Mouse (Mus musculus) MEL (cell line): ENCODE measurements at regions not wholly inside any gene's neighbourhood (a gene's known extent, or its start where the extent isn't known, plus 50 kb on each side); places are given as distances from the start of the nearest gene placed in this dataset.

Experiments used
- DNase-seq: peaks from one replicate; pipeline ENCODE4 v3.0.0; 2011; ENCODE audit warnings: low read depth, low spot score
- H3K27ac ChIP-seq: 2 replicates; pipeline ENCODE4 v1.5.1; 2012; ENCODE audit warnings: low read depth, mild to moderate bottlenecking, control low read depth, low read length, moderate library complexity; ENCODE audit not compliant: control insufficient read depth
- H3K27me3 ChIP-seq, 2 experiments: fragments of 150-350 bp in 1 of 2; sonication (generic) in 1 of 2; 2 replicates each; pipeline ENCODE4 v1.6.1; 2012; ENCODE audit warnings: low read length in 2 of 2, mild to moderate bottlenecking in 2 of 2, improper control_type of control experiment in 1 of 2, moderate library complexity in 1 of 2; ENCODE audit not compliant: insufficient read depth in 2 of 2, control insufficient read depth in 1 of 2
- H3K36me3 ChIP-seq, 2 experiments: 2 replicates each; pipeline ENCODE4 v1.6.1; 2012 to 2014; ENCODE audit warnings: low read length in 2 of 2, improper control_type of control experiment in 1 of 2, inconsistent platforms in 1 of 2, mild to moderate bottlenecking in 1 of 2; ENCODE audit not compliant: insufficient read depth in 2 of 2, control insufficient read depth in 1 of 2
- H3K4me1 ChIP-seq, 2 experiments: fragments of 150-350 bp in 1 of 2; sonication (generic) in 1 of 2; 2 replicates each; pipeline ENCODE4 v1.6.1; 2012; ENCODE audit warnings: low read length in 2 of 2, improper control_type of control experiment in 1 of 2, mild to moderate bottlenecking in 1 of 2; ENCODE audit not compliant: insufficient read depth in 2 of 2, control insufficient read depth in 1 of 2
- H3K4me3 ChIP-seq, 2 experiments: fragments of 150-350 bp in 1 of 2; sonication (generic) in 1 of 2; 2 replicates each; pipeline ENCODE4 v1.5.1; 2012; ENCODE audit warnings: low read depth in 2 of 2, low read length in 2 of 2, mild to moderate bottlenecking in 2 of 2, moderate library complexity in 2 of 2, control low read depth in 1 of 2, improper control_type of control experiment in 1 of 2; ENCODE audit not compliant: control insufficient read depth in 1 of 2, insufficient read depth in 1 of 2
- H3K79me2 ChIP-seq: 2 replicates; pipeline ENCODE4 v1.6.1; 2012; ENCODE audit warnings: mild to moderate bottlenecking, low read length, moderate library complexity; ENCODE audit not compliant: control insufficient read depth, poor library complexity, insufficient read depth
- H3K9ac ChIP-seq: 2 replicates; pipeline ENCODE4 v1.6.1; 2012; ENCODE audit warnings: low read depth, mild to moderate bottlenecking, control low read depth, low read length, moderate library complexity; ENCODE audit not compliant: control insufficient read depth, poor library complexity, severe bottlenecking
- H3K9me3 ChIP-seq: fragments of 150-350 bp; sonication (generic); replicated peaks from 2 replicates; pipeline ENCODE4 v1.6.1; 2012; ENCODE audit warnings: mild to moderate bottlenecking, low read length, improper control_type of control experiment, moderate library complexity; ENCODE audit not compliant: insufficient read depth
- CHD1 ChIP-seq: IDR thresholded peaks from 2 replicates; pipeline ENCODE4 v1.6.1; 2012; ENCODE audit warnings: low read depth, mild to moderate bottlenecking, inconsistent platforms, low read length, improper control_type of control experiment
- CTCF ChIP-seq, 3 experiments: IDR thresholded peaks in 2 of 3; conservative IDR thresholded peaks in 1 of 3; 2 replicates each; pipeline ENCODE4 v1.5.1; 2011 to 2012; ENCODE audit warnings: low read length in 3 of 3, low read depth in 2 of 3, mild to moderate bottlenecking in 2 of 3, improper control_type of control experiment in 1 of 3, inconsistent platforms in 1 of 3, mixed read lengths in 1 of 3, moderate library complexity in 1 of 3; ENCODE audit not compliant: control insufficient read depth in 1 of 3, insufficient read depth in 1 of 3, poor library complexity in 1 of 3, severe bottlenecking in 1 of 3
- ELF1 ChIP-seq: IDR thresholded peaks from 2 replicates; pipeline ENCODE4 v1.6.1; 2014; ENCODE audit warnings: low read depth, mild to moderate bottlenecking, inconsistent platforms, low read length, improper control_type of control experiment, moderate library complexity
- JUND ChIP-seq: IDR thresholded peaks from 2 replicates; pipeline ENCODE4 v1.6.1; 2011; ENCODE audit warnings: low read depth, mild to moderate bottlenecking, improper control_type of control experiment, low read length
- KAT2A ChIP-seq: conservative IDR thresholded peaks from 2 replicates; pipeline ENCODE4 v1.6.1; 2012; ENCODE audit warnings: low read depth, low read length, improper control_type of control experiment, inconsistent platforms
- MAZ ChIP-seq: IDR thresholded peaks from 2 replicates; pipeline ENCODE4 v1.6.1; 2012; ENCODE audit warnings: low read depth, mild to moderate bottlenecking, inconsistent platforms, low read length, improper control_type of control experiment
- MEF2A ChIP-seq: IDR thresholded peaks from 2 replicates; pipeline ENCODE4 v1.6.1; 2014; ENCODE audit warnings: low read depth, mild to moderate bottlenecking, inconsistent platforms, low read length, improper control_type of control experiment; ENCODE audit not compliant: poor library complexity, insufficient replicate concordance, severe bottlenecking; ENCODE audit errors: extremely low read depth
- MXI1 ChIP-seq: IDR thresholded peaks from 2 replicates; pipeline ENCODE4 v1.6.1; 2011; ENCODE audit warnings: mild to moderate bottlenecking, low read depth, low read length, improper control_type of control experiment
- MYC ChIP-seq: IDR thresholded peaks from 2 replicates; pipeline ENCODE4 v1.6.1; 2011; ENCODE audit warnings: low read depth, mild to moderate bottlenecking, low read length, improper control_type of control experiment, moderate library complexity
- POLR2A ChIP-seq, 2 experiments: IDR thresholded peaks; 2 replicates each; pipeline ENCODE4 v1.6.1; 2011 to 2012; ENCODE audit warnings: low read length in 2 of 2, mild to moderate bottlenecking in 2 of 2, control low read depth in 1 of 2, improper control_type of control experiment in 1 of 2, low read depth in 1 of 2, moderate library complexity in 1 of 2; ENCODE audit not compliant: control insufficient read depth in 1 of 2, insufficient read depth in 1 of 2, poor library complexity in 1 of 2
- POLR2AphosphoS2 ChIP-seq: IDR thresholded peaks from 2 replicates; pipeline ENCODE4 v1.6.1; 2011; ENCODE audit warnings: low read length, improper control_type of control experiment
- POLR2AphosphoS5 ChIP-seq: IDR thresholded peaks from 2 replicates; pipeline ENCODE4 v1.6.1; 2012; ENCODE audit warnings: low read depth, borderline replicate concordance, mild to moderate bottlenecking, inconsistent platforms, low read length, moderate library complexity, mixed read lengths
- RAD21 ChIP-seq: IDR thresholded peaks from 2 replicates; pipeline ENCODE4 v1.6.1; 2011; ENCODE audit warnings: mild to moderate bottlenecking, low read depth, low read length, improper control_type of control experiment
- SIN3A ChIP-seq: IDR thresholded peaks from 2 replicates; pipeline ENCODE4 v1.6.1; 2012; ENCODE audit warnings: low read length, improper control_type of control experiment, inconsistent platforms
- TBP ChIP-seq: IDR thresholded peaks from 2 replicates; pipeline ENCODE4 v1.8.0; 2011; ENCODE audit warnings: low read depth, low read length, improper control_type of control experiment
- UBTF ChIP-seq: IDR thresholded peaks from 2 replicates; pipeline ENCODE4 v1.6.1; 2012; ENCODE audit warnings: low read depth, mild to moderate bottlenecking, inconsistent platforms, low read length, improper control_type of control experiment, moderate library complexity, borderline replicate concordance; ENCODE audit not compliant: insufficient read depth
- USF1 ChIP-seq: IDR thresholded peaks from 2 replicates; pipeline ENCODE4 v1.6.1; 2014; ENCODE audit warnings: low read depth, mild to moderate bottlenecking, inconsistent platforms, low read length, improper control_type of control experiment, moderate library complexity
- ZKSCAN1 ChIP-seq: IDR thresholded peaks from 2 replicates; pipeline ENCODE4 v1.6.1; 2012; ENCODE audit warnings: low read depth, mild to moderate bottlenecking, inconsistent platforms, low read length, improper control_type of control experiment, moderate library complexity
- ZMIZ1 ChIP-seq: IDR thresholded peaks from 2 replicates; pipeline ENCODE4 v1.6.1; 2012; ENCODE audit warnings: low read depth, mild to moderate bottlenecking, inconsistent platforms, low read length, improper control_type of control experiment, moderate library complexity
- ZNF384 ChIP-seq: IDR thresholded peaks from 2 replicates; pipeline ENCODE4 v1.6.1; 2012; ENCODE audit warnings: low read depth, mild to moderate bottlenecking, inconsistent platforms, low read length, improper control_type of control experiment

DNA sequence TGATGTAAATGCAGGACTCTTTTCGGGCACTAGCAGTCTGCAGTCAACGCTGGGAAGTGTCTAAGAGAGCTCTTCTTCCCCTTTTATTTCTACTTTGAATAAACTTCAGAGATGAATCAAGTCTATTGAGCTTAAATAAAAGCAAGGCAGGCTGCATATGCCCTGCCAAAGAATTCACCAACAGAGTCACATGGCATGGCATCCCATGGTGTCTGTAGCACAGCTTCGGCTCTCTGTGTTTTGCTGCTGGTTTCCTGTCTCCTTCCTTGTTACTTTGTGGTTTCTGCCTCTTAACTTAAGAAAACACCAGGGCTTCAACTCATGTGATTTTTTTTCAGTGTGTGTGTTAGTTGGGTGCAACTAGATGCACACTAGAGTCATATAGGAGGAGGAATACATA is 100.5 kb upstream of the Gypa start:
- DNase-seq = no peak
- Histone ChIP-seq H3K9ac (no peak overlapping the region), H3K4me3 (no peak overlapping the region), H3K27ac (no peak overlapping the region), H3K27me3 (no peaks in the 10 kb centered on the region), H3K9me3 (no peaks in the 10 kb centered on the region), H3K4me1 (no peaks in the 10 kb centered on the region), H3K36me3 (no peaks in the 10 kb centered on the region), H3K79me2 (no peaks in the 10 kb centered on the region)
- no peak for TF ChIP-seq TBP
- TF ChIP-seq POLR2A (IDR thresholded peaks at IDR 0.05; ENCODE audit: control insufficient read depth in 1 of 2, insufficient read depth in 1 of 2, low read depth in 1 of 2, low read length in 2 of 2, poor library complexity in 1 of 2) = no peak
- no peak for TF ChIP-seq POLR2AphosphoS5
- TF ChIP-seq ELF1 = no peak

DNA sequence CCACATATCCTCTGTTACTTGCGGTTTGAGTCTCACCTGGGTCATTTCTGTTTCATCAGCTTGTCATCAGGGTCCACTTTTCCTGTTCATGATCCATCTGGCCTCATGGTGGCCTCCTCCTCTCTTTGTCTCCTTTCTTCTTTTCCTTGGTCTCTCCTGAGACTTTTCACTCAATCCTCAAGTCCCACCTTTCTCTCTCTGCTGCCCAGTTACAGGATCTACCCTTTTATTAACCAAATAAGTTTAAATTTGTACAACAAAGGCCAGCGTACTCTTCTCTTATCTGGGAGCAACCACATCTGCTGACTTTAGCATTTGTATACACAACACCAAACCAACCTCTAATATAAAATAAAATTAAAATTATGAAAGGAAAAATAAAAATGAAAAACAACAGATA is 124.4 kb upstream of the Gypa start:
- no peak overlapping the region for H3K4me3 ChIP-seq
- H3K9ac ChIP-seq = no peak overlapping the region
- DNase-seq = no peak
- no peaks in the 10 kb centered on the region for H3K79me2 ChIP-seq
- H3K4me1 ChIP-seq = no peaks in the 10 kb centered on the region
- H3K27me3 ChIP-seq = no peaks in the 10 kb centered on the region
- TF ChIP-seq ZNF384 (no peak), MAZ (no peak), ZKSCAN1 (no peak), MEF2A (no peak), POLR2AphosphoS2 (no peak), CTCF (IDR thresholded peaks at IDR 0.05 in 2 of 3, conservative IDR thresholded peaks at IDR 0.05 in 1 of 3; ENCODE audit: control insufficient read depth in 1 of 3, insufficient read depth in 1 of 3, low read depth in 2 of 3, low read length in 3 of 3, poor library complexity in 1 of 3, severe bottlenecking in 1 of 3) (no peak)
- no peak overlapping the region for H3K27ac ChIP-seq
- H3K36me3 ChIP-seq = no peaks in the 10 kb centered on the region
- H3K9me3 ChIP-seq = no peaks in the 10 kb centered on the region

DNA sequence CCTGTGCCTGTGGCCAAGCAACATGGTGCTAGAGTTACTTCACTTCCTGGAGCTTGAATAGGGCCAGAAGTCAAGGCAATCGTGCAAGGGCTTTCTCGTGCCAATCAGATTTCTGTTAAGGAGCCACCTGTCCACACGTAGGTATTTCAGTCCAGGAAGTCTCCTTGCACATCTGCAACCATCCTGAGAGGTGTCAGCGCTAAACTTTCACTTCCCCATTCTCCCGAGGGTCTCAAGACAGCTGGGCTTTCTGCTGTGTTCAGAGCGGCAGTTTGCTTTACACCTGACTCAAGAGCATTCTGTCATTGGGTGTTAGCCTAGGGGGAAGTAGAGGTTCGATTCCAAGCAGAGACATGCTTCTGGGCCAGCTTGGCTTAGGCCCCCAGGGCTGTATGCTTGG is 129.5 kb upstream of the Gypa start:
- H3K27ac ChIP-seq = no peak overlapping the region
- no peak overlapping the region for H3K9ac ChIP-seq
- no peaks in the 10 kb centered on the region for H3K27me3 ChIP-seq
- no peaks in the 10 kb centered on the region for H3K79me2 ChIP-seq
- no peak overlapping the region for H3K4me3 ChIP-seq
- no peaks in the 10 kb centered on the region for H3K4me1 ChIP-seq
- no peaks in the 10 kb centered on the region for H3K36me3 ChIP-seq
- TF ChIP-seq ZNF384 (no peak), MYC (no peak), MAZ (no peak), MXI1 (no peak), JUND (no peak), SIN3A (no peak), ZMIZ1 (no peak), RAD21 (no peak), KAT2A (no peak), ZKSCAN1 (no peak), UBTF (no peak), CHD1 (no peak), ELF1 (no peak), USF1 (no peak), MEF2A (no peak)
- no peak for DNase-seq
- H3K9me3 ChIP-seq = no peaks in the 10 kb centered on the region
